Mouse (Mus musculus) B cell, adult 2 months (primary cell): ENCODE results near the gene 2210011C24Rik.

Source experiments
- DNase-seq, 2 experiments: peaks; one replicate each; pipeline ENCODE4 v3.0.0; 2022

2210011C24Rik gene

DNA sequence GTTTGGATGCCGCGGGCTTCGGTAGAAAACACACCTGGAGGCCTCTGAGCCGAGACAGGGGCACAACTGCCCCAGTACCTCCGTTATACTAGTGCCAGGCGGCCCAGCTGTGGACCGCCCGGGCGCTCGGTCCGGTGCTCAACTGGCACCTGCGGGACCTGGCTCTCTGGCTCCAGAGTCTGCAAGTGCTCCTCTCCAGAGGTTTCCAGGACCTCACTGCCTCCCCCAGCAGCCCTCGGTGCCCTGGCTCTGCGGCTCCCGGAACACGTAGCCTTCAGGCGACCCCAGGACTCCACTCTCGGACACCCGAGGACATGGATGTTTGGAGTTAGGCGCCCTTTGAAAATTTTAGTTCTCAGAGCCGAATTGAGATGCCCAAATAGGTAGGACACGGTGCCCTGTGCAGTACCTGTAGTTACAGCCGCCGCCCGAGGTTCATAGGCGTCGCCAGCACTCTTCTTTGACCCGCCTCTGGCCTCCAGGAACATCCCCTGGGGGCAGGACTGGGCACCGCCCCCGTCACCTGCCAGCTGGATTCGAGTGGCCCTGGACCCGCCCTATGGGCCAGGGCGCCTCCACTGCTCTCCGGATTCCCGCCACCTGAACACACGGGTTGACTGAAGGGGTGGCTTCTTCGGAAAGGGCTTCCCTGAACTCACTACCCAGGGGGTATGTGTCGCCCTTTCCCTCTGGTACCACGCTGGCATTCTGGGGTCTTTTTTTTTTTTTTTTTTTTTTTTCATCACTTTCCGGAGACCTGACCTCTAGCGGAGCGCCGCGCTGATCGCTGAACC is at the start of gene 2210011C24Rik:
Gene 2210011C24Rik, minus strand, starts transcription at position 467 of the 794 bp plus-strand sequence.
- DNase-seq = peak; percentile 44 to 45

DNA sequence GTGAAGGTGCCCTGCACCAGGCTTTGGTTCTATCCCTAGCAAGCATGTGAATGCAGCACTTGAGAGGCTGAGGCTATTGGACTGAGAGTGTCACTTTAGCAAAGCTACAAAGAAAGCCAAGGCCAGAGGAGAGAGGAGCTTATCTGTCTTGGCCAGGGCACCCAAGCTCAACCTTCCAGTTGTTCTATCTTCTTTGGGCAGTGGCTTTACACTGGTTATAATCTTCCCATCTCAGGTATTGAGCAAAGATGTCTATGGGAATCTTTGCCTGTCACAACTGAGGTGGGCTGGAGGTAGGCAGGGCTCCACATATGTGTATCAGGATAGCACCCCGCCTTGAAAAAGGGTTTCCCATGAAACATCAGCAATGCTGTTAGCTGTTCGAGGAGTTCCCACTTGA is 48.3 kb upstream of the 2210011C24Rik start:
- DNase-seq = no peak

DNA sequence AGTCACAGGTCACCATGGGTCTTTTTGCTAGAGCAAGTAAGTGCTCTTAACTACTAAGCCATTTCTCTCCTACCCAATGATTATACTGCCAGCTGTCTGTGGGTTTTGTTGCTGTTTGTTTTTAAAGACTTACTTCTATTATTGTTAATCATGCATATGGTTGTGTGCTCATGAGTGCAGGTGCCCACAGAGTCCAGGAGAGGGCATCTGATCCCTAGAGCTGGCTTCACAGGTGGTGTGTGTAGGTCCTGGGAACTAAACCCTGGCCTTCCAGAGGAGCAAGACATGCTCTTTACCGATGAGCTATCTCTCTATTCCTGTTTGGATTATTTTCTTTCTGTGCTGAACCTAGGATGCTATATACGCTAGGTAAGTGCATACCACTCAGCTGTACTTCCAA is 47.3 kb upstream of the 2210011C24Rik start:
- DNase-seq = no peak

DNA sequence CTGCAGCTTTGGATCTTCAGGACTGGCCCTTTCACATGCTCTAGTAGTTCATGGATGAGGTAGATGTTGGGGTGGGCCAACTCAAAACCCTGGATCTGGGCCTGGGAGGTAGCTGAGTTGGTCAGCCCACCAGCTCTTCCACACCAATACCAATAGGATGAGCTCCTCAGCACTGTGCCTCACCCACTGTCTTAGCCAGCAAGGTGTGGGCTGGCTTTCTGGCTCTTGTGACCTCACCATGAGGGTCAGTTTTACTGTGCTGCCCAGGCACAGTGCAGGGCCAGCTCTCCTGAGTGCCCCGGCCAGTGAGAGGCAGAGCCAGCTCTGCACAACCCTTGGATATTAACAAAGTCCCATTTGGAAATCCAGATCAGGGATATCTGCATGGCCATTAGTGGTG is 45.9 kb upstream of the 2210011C24Rik start:
- DNase-seq = no peak

DNA sequence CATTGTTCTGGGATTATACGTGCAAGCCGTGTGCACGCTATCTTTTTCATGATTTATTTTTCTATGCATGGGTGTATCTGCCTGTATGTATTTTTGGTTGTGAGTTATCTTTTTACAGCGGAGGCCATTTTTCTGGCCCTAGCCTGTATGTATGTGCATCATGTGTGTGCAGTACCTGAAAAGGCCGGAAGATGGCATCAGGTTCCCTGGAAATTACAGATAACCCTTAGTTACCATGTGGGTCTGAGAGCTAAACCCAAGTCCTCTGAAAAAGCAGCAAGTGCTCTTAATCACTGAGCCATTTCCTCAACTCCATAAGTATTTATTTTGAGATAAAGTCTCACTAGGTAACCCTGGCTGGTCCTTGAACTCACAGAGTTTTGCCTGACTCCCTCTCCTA is 41.3 kb upstream of the 2210011C24Rik start:
- DNase-seq = no peak

DNA sequence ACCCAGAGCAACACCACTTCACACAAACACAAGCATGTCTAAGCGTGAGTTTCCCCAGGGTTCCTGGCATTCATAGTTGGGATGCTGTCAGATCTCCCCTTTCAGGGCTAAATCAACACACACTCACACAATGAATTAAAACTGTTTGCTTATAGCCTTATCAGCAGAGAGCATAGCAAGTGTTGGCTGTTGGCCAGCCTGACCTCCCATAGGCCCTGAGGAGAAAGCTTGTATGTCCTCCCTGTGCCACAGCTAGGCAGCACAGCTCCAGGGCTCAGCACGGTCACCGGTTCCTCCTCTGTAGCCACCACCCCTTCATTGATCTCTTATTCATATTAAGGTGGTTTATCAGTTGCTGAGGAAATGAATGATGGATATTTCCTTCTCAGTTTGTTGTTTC is 40.8 kb upstream of the 2210011C24Rik start:
- DNase-seq = no peak

DNA sequence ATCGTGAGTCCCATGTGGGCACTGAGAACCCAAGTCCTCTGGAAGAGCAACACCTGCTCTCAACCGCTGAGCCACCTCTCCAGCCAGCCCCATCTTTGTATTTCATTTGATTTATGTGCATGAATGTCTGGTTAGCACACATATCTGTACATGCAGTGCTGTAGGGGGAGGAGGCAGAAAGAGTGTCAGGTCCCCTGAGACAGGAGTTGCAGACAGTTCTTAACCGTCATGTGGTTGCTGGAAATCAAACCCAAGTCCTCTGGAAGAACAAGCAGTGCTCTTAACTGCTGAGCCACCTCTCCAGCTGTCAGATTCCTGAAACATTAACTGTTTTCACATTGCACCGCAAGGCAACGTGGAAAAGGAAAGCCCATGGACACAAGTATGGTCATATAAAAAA is 36.2 kb upstream of the 2210011C24Rik start:
- DNase-seq = no peak

DNA sequence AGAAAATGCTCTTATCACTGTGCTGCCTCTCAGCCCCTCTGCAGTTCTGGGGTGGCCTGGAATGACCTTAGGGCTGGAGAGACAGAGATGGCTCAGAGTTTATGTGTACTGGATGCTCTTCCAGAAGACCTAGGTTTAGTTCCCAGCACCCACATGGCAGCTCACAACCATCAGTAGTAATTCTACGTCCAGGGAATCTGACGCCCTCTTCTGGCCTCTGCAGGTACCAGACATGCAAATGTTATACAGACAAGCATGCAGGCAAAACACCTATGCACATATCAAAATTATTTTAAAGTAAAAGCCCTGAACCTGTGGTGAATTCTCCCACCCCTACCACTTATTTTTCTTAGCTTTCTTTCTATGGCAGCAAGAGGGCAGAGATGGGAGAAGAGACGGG is 34.5 kb upstream of the 2210011C24Rik start:
- DNase-seq = no peak

DNA sequence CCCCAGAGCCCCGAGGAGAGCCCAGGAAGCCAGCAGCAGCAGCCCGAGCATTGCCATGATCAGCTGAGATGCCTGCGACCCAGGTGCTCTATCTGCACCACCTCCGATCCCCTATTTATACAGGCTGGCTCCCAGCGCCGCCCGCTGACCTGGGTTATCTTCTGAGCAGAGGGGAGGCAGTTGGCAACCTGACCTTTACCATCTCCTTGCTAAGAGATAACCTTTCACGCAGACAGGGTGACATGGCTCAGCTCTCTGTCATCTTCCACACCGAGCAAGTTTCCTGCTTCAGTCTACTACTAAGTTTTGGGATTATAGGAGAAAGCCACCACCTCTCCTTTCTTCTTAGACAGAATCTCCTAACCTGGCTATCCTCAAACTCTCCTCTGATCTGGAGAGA is 32.9 kb upstream of the 2210011C24Rik start, which contains the start of gene Rln3:
Gene Rln3, minus strand, starts transcription at position 101 of the 400 bp plus-strand sequence.
- DNase-seq = no peak

DNA sequence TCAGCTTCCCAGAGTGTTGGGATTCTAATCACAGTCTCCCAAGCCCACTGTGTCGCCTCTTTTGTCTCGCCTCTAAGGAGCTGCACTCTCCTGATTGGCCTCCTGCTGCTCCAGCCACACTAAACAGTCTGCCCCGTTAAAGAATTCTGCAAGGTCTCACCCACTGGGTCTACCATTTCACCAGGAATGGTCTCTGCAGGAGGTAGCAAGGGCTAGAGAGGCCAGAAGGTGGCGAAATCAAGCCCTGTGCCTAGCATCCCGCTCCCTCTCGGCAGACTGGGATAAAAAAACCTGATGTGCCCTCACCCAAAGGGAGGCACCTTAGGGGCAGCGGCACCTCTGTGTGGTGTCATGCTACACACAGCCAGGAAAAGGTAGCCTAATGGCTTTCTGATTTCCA is 32.1 kb upstream of the 2210011C24Rik start:
- DNase-seq = no peak

DNA sequence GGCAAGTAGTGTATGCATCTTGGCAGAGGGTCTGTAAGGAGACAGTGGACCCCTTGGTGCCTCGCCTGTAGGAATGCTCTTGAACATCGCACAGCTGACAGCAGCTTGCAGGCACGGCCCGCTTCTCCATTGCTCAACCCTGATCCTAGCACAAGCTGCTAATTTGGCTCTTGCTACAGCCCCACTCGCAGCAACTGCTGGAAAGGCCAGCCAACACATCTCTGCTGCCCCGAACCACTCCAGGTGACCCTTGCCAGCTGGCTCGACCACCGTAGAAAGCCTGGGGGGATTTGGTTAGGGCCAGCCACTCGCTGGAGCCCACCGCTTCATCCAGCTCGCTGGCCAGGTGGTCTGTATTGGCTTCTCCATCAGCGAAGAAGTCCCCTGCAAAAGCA is 31.0 kb upstream of the 2210011C24Rik start:
- DNase-seq = peak in 1 of 2 experiments; percentile 17

DNA sequence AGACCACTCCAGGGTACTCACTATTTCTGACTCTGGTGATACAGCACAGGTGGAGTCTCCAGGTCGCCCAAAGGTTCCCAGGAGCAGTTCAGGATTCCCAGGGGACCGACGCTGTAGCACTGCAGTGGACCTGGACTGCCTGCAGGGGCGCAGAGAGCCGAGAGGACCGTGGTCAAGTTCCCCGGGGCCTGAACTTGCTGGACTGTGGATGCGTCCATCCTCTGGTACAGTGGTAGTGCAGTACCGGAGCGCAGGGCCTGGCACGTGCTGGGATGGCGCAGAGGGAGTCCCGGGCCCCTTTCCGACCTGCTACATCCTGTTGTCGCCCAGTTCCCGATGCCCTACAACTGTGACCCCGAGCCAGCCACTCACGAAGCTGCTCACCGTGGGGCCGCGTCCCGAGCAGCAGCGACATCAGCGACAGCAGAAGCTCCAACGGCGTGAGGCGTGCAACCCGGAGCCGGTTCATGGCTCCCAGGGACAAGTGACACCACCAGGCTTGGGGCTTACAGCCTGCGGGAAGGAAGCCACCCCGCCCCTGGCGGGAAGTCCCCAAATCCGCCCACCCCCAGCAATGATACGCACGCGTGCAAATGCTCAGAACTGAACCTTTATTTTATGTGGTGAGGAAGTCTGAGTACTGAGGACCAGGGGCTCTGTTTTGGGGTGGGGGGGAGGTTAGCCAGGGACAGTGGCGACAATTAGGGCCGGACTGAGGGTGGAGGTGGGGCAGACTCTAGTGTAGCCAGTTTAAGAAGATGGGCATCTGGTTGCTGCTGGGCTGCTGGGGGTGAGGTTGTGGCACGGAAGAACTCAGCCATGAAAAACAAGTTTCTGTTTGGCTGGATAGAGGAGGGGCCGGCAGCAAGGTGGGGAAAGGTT is 30.3 kb upstream of the 2210011C24Rik start, which contains the start of gene Il27ra:
Gene Il27ra, minus strand, starts transcription at position 524 of the 882 bp plus-strand sequence.
- DNase-seq = peak; percentile 75 to 78

DNA sequence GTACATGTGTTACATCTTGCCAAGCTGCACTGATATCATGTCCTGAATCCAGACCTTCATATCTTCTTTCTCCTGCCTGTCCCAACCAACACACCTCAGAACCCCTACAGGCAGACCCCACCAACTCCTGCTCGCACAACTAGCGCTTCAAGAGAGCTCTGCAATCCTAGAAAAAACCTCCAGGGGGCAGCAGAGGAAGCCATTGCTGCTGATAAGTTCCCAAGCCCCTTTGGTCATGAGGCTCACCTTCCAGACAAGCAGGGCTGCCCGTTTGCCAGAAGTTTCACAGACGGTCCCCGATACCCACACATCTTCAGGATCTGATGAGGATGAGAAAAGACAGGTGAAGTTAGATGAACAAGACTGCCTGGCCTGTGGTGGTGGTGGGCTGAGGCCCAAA is 27.1 kb upstream of the 2210011C24Rik start:
- peak; percentile 86 to 87 for DNase-seq

DNA sequence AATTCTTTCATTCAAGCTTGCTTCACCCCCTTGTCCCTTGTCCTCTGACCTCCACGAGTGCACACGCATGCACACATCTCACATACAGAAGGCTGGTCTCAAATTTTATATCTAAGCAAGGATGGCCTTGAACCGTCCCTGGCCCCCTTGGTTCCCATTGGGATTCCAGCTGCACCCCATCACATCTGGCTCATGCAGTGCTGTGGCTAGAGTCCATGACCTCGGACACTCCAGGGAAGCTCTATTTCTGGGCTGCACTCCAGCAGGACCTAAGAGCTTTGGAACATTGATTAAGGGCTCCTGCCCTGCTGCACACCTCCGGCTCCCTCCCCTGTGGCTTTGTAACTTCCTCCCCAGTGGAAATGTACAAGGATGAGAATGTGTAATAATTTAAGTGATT is 26.0 kb upstream of the 2210011C24Rik start:
- no peak for DNase-seq

DNA sequence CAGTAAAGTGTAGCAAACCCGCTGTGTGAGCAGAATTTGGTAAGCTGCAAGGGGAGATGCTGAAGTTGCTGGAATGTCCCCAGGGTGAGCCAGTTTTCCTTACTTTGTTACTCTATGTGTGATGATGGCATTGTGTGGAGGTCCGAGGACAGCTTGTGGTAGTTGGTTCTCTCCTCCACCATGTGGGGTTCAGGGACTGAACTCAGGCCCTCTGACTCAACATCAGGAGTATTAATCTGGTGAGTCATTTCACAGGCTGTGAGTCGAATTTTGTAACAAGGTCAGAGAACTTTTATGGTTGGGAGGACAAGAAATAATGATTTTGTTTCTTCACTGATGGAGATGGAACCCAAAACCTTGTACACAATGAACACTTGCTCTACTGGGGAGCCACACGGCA is 20.8 kb upstream of the 2210011C24Rik start:
- DNase-seq = no peak

DNA sequence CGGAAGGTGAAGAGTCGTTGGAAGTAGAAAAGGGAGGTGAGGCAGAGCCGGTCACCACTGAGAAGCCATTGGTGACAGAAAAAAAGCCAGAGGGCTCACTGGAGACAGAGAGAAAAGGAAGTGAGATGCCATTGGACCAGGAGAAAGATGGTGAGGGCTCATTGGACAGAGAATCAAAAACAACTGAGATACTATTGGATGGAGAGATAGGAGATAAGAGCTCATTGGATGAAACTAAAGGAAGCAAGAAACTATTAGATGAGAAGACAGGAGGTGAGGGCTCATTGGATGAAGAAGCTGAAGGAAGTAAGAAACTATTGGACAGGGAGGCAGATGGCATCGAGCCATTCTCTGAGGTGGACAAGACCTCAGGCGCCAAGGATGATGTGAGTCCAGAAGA is 17.3 kb upstream of the 2210011C24Rik start:
- DNase-seq = no peak

DNA sequence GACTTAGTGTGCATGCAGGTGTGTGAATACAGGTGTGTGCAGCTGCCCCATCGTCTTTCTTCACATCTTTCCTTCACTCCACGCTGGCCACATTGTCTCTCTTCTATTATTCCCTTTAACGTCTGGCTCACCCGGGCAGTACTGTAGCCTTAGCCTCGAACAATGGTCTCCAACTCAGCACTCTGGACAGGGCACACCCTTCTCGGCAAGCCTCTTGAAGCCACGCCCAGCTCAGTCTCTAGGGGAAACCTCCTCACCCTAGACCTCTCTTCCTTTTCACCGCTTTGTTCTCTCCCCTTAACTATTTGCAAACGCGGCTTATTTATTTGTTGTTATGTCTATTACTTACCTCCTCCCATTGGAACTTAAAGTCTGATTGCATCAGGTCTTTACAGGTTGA is 15.5 kb upstream of the 2210011C24Rik start:
- peak; percentile 71 for DNase-seq

DNA sequence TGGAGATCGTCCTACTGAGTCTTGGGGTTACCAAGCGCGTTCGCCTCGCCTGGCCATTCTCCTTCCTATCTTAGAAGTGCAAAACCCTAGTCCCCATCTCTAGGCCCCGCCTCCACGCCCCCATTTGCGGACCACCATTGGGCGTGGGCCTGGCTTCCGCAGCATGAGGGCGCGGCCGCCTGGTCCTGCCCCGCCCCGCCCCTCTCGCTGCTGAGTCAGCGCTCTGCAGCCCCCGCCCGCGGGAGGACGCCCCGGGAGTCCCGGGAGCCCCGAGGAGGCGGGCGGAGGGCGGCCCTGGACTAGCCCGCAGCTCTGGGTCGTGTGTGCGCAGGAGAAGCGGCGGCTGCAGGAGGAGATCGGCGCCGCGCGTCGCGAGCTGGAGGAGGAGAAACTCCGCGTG is 13.9 kb upstream of the 2210011C24Rik start:
- peak; percentile 22 to 32 for DNase-seq

DNA sequence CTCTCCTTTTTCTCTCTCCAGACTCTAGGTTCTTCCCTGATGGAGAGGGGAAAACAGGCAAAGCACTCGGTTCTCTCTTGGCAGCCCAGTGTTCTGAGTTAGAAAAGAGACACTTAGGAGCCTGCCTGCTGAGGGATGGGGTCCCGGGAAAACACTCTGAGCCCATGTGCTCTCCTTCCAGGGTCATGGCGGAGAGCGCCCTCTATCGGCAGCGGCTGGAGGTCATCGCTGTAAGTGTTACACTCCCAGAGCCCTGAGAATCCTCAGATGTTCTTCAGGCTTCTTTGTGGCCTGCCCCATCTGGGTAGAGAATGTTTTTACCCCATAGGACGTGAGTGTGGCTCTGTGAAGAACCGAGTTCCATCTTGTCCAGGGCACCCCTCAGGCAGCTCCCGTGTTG is 12.2 kb upstream of the 2210011C24Rik start:
- DNase-seq = peak; percentile 75 to 78

DNA sequence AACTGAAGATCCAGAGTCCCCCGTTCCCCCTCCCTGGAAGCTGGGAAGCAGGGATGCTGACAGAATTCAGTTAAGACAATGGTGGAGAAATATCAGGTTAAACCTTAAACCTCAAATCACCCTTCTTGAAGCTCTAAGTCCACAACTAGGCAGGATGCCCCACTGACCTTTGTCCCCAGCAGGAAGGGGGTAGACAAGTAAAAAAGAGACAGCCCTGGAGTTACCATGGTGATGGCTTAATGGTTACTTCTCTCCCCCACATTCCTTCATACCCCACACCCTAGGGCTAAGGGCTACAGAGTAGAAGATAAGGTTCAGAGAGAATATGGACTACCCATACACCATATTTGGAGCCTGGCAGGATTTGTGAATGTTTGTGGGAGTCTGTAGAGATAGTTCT is 11.7 kb upstream of the 2210011C24Rik start:
- no peak for DNase-seq

DNA sequence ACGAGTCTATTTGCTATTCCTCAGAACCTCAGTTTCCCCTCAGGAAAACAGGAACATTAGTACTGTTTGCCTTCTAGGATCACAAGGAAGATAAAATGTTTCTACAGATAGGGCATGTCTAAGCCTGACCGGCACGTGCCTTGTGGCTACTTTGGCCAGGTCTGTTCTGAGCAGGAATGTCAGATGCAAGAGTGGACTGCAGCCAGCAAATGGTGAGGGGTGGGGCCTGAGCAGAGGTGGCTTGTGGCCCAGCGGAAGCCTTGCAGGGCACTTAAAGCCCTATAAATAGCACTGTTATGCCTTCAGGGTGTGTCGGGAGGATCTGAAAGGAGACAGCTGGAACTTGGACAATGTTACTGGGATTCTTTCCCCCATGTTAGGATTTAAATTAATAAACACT is 11.1 kb upstream of the 2210011C24Rik start:
- no peak for DNase-seq

DNA sequence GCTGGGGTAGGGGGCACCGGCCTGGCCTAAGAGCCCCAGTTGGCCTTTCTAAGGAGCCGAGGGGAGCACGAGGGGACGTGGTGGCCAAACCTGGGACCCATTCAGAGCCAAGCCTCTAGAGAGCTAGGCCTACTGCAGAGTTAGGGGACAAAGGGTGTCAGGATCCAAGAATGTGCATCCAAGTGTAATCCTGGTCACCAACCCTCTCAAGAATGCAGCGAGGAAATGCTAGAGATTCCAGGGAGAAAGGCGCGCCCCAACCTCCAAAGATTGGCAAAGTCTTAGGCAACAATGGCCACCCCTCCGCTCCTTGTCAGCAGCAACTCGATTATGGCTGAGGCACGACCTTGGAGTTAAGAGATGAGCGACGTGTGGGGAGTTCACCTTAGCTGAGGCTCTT is 9.6 kb upstream of the 2210011C24Rik start:
- DNase-seq = no peak

DNA sequence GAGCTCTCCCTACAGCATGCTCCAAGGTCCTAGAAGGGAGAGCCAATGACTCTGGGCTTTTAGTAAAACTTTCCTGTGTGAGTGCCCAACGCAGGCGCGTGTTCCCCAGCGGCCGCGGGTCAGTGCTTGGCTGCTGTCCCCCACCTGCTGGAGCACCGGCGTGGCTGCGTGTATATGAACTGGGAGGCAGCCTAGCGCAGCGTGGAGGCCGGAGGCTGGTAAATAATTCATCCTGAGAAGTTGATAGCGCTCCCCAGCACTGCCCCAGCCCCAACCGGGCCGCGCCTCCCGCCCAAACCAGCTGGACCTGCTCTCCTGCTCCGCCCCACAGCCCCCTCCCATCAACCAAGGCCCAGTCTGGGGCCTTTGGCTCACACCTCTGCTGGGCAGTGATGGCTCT is 9.1 kb upstream of the 2210011C24Rik start, which contains the start of gene Palm3:
Gene Palm3, plus strand, starts transcription at position 376 of the 400 bp plus-strand sequence.
- DNase-seq = no peak

DNA sequence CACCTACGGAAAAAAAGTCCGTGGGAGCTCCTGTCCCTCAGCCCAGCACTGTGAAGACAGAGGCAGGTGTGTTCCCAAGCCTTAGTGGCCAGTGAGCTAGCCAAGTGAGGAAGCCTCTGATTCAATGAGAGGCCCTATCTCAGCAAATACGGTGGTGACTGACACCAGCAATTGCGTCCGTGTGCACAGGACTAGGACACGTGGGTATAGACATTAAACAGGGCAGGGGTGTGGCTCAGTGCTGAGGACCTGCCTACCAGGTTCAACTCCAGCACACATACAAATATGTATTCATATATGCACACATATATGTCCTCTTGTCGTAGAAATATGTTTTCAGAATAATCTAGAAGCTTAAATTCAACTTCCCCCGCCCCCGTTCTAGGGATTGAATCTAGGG is 7.8 kb upstream of the 2210011C24Rik start:
- DNase-seq = no peak
